Mouse (Mus musculus): Measurements from ENCODE around the gene Large2.
"Not testable (repeated sequence)": the region's sequence is repeated elsewhere in the genome, so short reads cannot be mapped to it uniquely, and the experiment has no call there.

Gene Large2

GRCm38 (mm10) chr2:92374514-92374913 lies at the start of gene Large2, which contains the start of gene Pex16:
Gene Large2, minus strand, starts transcription at chr2:92374869.
Gene Pex16, plus strand, starts transcription at chr2:92374676.
- DNase-seq (ENCODE audit: low spot score in 2 of 2), result peak; percentile 50 to 54

GRCm38 (mm10) chr2:92423702-92424461 lies 49.2 kb upstream of the Large2 start:
- peak; percentile 49 to 56 for DNase-seq (ENCODE audit: low spot score in 2 of 2)

GRCm38 (mm10) chr2:92423156-92423555 lies 48.5 kb upstream of the Large2 start:
- no peak for DNase-seq (ENCODE audit: low spot score in 2 of 2)

GRCm38 (mm10) chr2:92422388-92423135 lies 47.9 kb upstream of the Large2 start:
- no peak for DNase-seq (ENCODE audit: low spot score in 2 of 2)

GRCm38 (mm10) chr2:92421723-92422387 lies 47.2 kb upstream of the Large2 start:
- DNase-seq (ENCODE audit: low spot score in 2 of 2), result no peak

GRCm38 (mm10) chr2:92411705-92412104 lies 37.0 kb upstream of the Large2 start:
- no peak for DNase-seq (ENCODE audit: low spot score in 2 of 2)

- DNase-seq (ENCODE audit: low spot score in 2 of 2), result no peak
Observed at GRCm38 (mm10) chr2:92408309-92409045, 33.8 kb upstream of the Large2 start.

- no peak for DNase-seq (ENCODE audit: low spot score in 2 of 2)
Observed at GRCm38 (mm10) chr2:92405687-92406086, 31.0 kb upstream of the Large2 start.

- no peak for DNase-seq (ENCODE audit: low spot score in 2 of 2)
Observed at GRCm38 (mm10) chr2:92404737-92405136, 30.1 kb upstream of the Large2 start.

GRCm38 (mm10) chr2:92403776-92404319 lies 29.2 kb upstream of the Large2 start:
- DNase-seq (ENCODE audit: low spot score in 2 of 2), result no peak

- DNase-seq (ENCODE audit: low spot score in 2 of 2), result no peak
Observed at GRCm38 (mm10) chr2:92402591-92403326, 28.1 kb upstream of the Large2 start.

- no peak for DNase-seq (ENCODE audit: low spot score in 2 of 2)
Observed at GRCm38 (mm10) chr2:92401091-92401561, 26.5 kb upstream of the Large2 start, which contains the start of gene Mapk8ip1. Gene Mapk8ip1, minus strand, starts transcription at chr2:92401263.

- DNase-seq (ENCODE audit: low spot score in 2 of 2), result no peak
Observed at GRCm38 (mm10) chr2:92400682-92401081, 26.0 kb upstream of the Large2 start.

- not testable (repeated sequence) for DNase-seq (ENCODE audit: low spot score in 2 of 2)
Observed at GRCm38 (mm10) chr2:92399877-92400276, 25.2 kb upstream of the Large2 start.

GRCm38 (mm10) chr2:92397436-92397835 lies 22.8 kb upstream of the Large2 start:
- DNase-seq (ENCODE audit: low spot score in 2 of 2), result no peak

- no peak for DNase-seq (ENCODE audit: low spot score in 2 of 2)
Observed at GRCm38 (mm10) chr2:92395535-92395934, 20.9 kb upstream of the Large2 start.

- no peak for DNase-seq (ENCODE audit: low spot score in 2 of 2)
Observed at GRCm38 (mm10) chr2:92392318-92393264, 17.9 kb upstream of the Large2 start.

- DNase-seq (ENCODE audit: low spot score in 2 of 2), result no peak
Observed at GRCm38 (mm10) chr2:92391703-92392317, 17.1 kb upstream of the Large2 start.

GRCm38 (mm10) chr2:92391116-92391515 lies 16.4 kb upstream of the Large2 start:
- no peak for DNase-seq (ENCODE audit: low spot score in 2 of 2)
